Mouse (Mus musculus): ENCODE results near the gene Apod.

Gene Apod

DNA sequence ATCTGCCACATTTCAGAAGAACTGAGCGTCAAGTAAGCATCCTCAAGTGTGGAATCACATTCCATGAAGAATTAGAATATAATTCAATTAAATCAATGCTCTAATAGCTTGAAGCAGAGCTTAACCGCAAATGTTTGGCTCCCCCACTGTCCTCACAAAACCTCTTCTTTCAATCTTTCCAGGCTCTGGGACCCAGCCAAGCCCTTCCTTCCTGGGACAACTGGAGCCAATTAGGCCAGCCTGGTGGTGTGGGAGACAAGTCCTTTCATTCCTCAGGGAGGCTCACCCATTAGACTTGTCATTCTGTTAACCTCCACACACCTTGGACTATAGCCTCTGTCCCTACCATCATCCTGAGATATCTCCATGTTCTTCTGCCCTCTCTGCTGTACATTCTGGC lies 32.6 kb downstream of the Apod start:
- no peak for DNase-seq (ENCODE audit: low read depth)

GRCm38 (mm10) chr16:31280176-31280575 lies 34.4 kb downstream of the Apod start:
- DNase-seq (ENCODE audit: low read depth): no peak

- no peak for DNase-seq (ENCODE audit: low read depth)
These were observed 36.0 kb downstream of the Apod start for GRCm38 (mm10) chr16:31278581-31278980.

- DNase-seq (ENCODE audit: low read depth): no peak
These were observed 36.5 kb downstream of the Apod start for GRCm38 (mm10) chr16:31278081-31278480.

DNA sequence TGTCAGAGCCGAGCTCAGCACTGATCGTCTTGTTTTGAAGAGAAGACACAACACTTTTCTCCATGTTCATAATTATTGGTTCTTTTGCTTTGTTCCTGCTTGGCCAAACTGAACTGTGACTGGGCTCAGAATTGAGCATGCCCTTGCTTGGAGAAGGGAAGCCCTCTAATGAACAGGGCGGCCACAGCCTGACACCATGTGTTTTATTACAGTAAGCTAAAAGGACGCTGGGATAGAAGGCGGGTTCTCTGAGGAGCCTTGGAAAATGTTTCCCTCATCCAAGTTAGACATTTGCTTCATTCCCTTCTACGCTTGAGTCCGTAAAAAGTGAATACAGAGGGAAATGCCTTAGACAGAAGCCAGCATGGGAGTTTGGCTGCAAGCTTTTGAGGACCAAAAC lies 37.6 kb downstream of the Apod start:
- no peak for DNase-seq (ENCODE audit: low read depth)

- no peak for DNase-seq (ENCODE audit: low read depth)
These were observed 38.1 kb downstream of the Apod start for GRCm38 (mm10) chr16:31276539-31276938.

DNA sequence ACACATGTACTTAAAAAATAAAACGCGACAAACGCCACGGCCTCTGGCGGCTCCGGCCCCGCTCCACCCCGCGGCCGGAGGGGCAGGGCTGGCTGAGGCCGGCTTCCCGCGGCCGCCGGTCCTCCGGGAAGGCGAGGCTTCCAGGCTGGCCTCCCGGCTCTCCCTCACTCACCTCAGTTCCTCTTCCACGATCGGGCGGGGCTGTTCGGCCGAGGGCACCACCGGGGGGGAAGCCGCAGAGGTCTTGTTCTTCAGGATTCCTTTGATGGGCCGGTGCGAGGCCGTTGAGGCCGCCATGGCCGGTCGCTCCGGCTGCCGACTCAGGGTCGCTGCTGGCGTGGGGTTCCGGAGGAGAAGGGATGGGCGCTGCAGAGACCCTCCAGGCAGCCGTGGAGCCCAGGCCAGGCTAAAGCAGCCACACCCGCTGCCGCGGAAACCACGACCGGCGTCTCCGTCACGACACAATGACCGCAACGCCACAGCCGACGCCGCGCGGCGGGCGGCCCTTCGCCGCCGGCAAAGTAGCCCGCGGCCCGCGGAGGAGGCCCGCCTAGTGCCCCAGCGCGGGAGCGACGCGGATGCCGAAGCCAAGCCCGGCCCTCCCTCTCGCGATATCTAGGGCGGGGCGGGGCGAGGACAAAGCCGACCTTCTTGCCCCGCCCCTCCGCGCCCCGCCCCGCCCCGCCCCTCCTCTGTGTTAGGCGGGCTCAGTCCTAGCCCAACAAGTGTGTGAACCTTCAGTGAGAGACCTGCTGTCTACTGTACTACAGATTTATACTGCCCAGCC lies 39.7 kb downstream of the Apod start, which contains the start of gene Ppp1r2:
Ppp1r2 (minus strand) TSS at position 604 of the 787 bp plus-strand sequence.
- DNase-seq (ENCODE audit: low read depth): no peak

GRCm38 (mm10) chr16:31274084-31274483 lies 40.5 kb downstream of the Apod start:
- no peak for DNase-seq (ENCODE audit: low read depth)

DNA sequence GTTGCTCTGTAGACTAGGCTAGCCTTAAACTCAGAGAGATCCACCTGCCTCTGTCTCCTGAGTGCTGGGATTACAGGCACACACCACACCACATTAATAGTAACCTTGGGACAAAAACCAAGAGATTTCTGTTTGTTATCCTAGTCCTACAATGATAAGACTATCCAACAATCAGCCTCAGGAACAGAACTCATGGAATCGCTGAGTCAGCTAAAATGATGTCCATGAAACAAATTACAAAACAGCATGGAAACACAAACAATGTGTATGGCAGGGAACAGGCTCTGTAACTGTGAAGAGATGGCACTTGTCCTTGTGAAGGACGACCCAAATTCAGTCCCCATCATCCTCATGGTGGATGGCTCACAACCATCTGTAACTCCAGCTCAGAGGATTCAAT lies 47.9 kb downstream of the Apod start:
- no peak for DNase-seq (ENCODE audit: low read depth)

GRCm38 (mm10) chr16:31256151-31256550 lies 58.5 kb downstream of the Apod start:
- DNase-seq (ENCODE audit: low read depth): no peak

DNA sequence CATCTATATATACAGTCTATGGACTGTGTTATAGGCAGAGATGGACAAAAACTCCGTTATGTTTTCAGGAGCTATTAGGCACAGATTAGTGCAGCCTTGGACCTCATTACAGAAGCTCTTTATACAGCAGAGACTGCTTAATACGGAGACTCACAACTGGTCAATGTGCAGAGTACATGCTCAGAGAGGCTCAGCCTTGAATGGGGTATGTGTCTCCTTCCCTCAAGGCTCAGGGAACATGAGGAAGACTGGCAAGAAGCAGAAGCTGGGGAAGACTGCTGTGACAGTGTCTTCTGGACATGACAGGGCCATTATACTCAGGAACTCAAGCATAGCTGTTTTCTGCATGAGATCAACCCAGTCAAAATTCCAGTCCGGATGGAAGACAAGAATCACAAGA lies 58.9 kb downstream of the Apod start:
- DNase-seq (ENCODE audit: low read depth): no peak

DNA sequence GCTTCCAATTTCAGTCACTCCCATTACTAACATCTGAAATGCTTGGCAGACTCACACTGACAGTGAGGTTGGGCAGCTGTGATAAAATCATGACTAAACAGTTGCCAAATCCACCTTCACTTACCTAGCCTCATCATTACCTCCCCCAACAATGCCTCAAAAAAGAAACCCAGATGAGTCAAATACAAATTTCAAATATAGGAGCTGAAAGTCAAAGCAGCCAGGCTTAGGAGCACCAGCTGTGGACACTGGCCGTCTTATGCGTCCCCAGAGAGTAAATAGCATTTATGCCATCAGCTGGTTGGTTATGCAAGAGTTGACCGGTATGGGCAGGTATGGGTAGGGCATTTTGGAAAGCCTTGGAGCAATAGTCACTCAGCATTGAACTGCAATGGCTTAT lies 65.2 kb downstream of the Apod start:
- no peak for DNase-seq (ENCODE audit: low read depth)

- DNase-seq (ENCODE audit: low read depth): no peak
These were observed 65.9 kb downstream of the Apod start for GRCm38 (mm10) chr16:31248717-31249116.

DNA sequence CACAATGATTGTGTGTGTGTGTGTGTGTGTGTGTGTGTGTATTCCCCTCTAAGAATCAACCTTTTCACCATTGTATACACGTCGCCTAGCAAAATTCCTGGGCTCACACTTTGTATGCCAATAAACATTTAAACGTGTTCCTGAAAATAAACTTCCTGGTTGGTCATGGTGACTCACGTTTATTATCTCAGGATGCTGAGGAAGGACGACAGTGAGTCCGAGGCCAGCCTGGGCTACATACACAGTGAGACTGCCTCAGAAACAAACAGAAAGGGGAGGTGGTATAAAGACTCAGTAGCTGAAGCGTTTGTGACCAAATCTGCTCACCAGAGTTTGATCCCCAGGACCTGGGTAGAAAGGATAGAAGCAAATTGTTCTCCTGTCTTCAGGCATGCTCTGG lies 67.2 kb downstream of the Apod start:
- no peak for DNase-seq (ENCODE audit: low read depth)
